Mouse (Mus musculus): ENCODE data around the gene Erich2. TPM values are rescaled to one million over a fixed set of nuclear protein-coding genes. Genes with fewer than 3 reads are reported as not detected.
A peak's percentile ranks its signal among the peaks of the same experiment; 100 is the strongest.

The Erich2 gene
- polyA plus RNA-seq, 1 experiment from 2014 or later, result 5.2 TPM

GRCm38 (mm10) chr2:70562981-70563671 lies 54.5 kb downstream of the Erich2 start:
- H3K9me3 ChIP-seq, result no peaks in the 10 kb centered on the region
- H3K4me3 ChIP-seq, result peak overlapping the region; percentile 36
- peak overlapping the region; percentile 61 for H3K4me2 ChIP-seq
- H3K27ac ChIP-seq, result no peak overlapping the region
- no peaks in the 10 kb centered on the region for H3K36me3 ChIP-seq
- peaks cover 97% of the 10 kb centered on the region for H3K27me3 ChIP-seq
- ATAC-seq (ENCODE audit: insufficient number of reproducible peaks, insufficient read depth, low FRiP score, low TSS enrichment, low read depth), result no peak
- peaks cover 69% of the 10 kb centered on the region for H3K4me1 ChIP-seq
- peak overlapping the region; percentile 11; the same call in 1 of the 2 replicates for H3K9ac ChIP-seq
- WGBS, result under 1% methylated on average over 40 of the region's 40 CpGs

- Histone ChIP-seq H3K9ac (peak overlapping the region; percentile 11; the same call in 1 of the 2 replicates), H3K27ac (no peak overlapping the region), H3K4me2 (peak overlapping the region; percentile 61), H3K4me3 (peak overlapping the region; percentile 36), H3K4me1 (peaks cover 77% of the 10 kb centered on the region), H3K9me3 (no peaks in the 10 kb centered on the region), H3K27me3 (peaks cover 100% of the 10 kb centered on the region), H3K36me3 (no peaks in the 10 kb centered on the region)
- WGBS, result under 1% methylated on average over 38 of the region's 38 CpGs
- no peak for ATAC-seq (ENCODE audit: insufficient number of reproducible peaks, insufficient read depth, low FRiP score, low TSS enrichment, low read depth)
Observed at GRCm38 (mm10) chr2:70563721-70564645, 55.4 kb downstream of the Erich2 start.

GRCm38 (mm10) chr2:70564646-70565315 lies 56.2 kb downstream of the Erich2 start:
- H3K4me3 ChIP-seq, result no peak overlapping the region
- no peak overlapping the region for H3K27ac ChIP-seq
- H3K36me3 ChIP-seq, result no peaks in the 10 kb centered on the region
- peaks cover 100% of the 10 kb centered on the region for H3K27me3 ChIP-seq
- no peaks in the 10 kb centered on the region for H3K9me3 ChIP-seq
- H3K4me1 ChIP-seq, result peaks cover 77% of the 10 kb centered on the region
- 3% methylated on average over 15 of the region's 15 CpGs for WGBS
- no peak for ATAC-seq (ENCODE audit: insufficient number of reproducible peaks, insufficient read depth, low FRiP score, low TSS enrichment, low read depth)
- no peak overlapping the region for H3K4me2 ChIP-seq
- H3K9ac ChIP-seq, result no peak overlapping the region

GRCm38 (mm10) chr2:70565651-70566602 lies 57.3 kb downstream of the Erich2 start:
- peak overlapping the region; percentile 31 for H3K4me3 ChIP-seq
- peaks cover 74% of the 10 kb centered on the region for H3K4me1 ChIP-seq
- H3K27ac ChIP-seq, result no peak overlapping the region
- WGBS, result 4% methylated on average over 30 of the region's 30 CpGs
- no peaks in the 10 kb centered on the region for H3K36me3 ChIP-seq
- ATAC-seq (ENCODE audit: insufficient number of reproducible peaks, insufficient read depth, low FRiP score, low TSS enrichment, low read depth), result no peak
- no peaks in the 10 kb centered on the region for H3K9me3 ChIP-seq
- H3K4me2 ChIP-seq, result peak overlapping the region; percentile 57
- peaks cover 100% of the 10 kb centered on the region for H3K27me3 ChIP-seq
- no peak overlapping the region for H3K9ac ChIP-seq

- no peak for ATAC-seq (ENCODE audit: insufficient number of reproducible peaks, insufficient read depth, low FRiP score, low TSS enrichment, low read depth)
Observed at GRCm38 (mm10) chr2:70566603-70566981, 58.0 kb downstream of the Erich2 start.

DNA sequence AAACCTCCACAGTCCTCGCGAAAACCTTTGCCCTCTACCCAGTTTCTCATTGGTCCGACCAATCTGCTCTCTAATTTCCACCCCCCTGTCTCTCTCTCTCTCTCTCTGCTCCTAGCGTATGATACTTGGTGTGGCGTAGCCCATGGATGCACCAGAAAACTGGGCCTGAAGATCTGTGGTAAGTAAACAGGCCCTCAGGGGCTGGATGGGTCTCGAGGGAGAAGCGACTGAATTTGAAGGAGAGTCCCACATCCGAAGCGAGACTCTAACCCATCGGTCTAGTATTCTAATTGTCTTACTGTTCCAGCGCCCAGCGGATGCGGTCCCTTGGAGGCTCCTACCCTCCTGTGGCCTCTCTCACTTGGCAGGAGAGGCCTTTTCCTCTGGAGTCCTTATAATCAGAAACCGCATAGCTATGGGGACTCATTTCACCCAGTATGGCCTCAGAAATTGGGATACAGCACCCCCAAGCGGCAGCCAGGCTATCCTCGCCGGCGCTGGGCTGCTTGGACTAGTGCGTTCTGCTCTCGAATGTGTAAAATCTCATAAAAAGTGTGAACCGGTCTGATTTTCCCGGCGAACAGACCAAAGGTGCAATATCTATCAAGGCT lies 58.6 kb downstream of the Erich2 start:
- Histone ChIP-seq H3K9ac (no peak overlapping the region), H3K4me3 (peak overlapping the region; percentile 31), H3K9me3 (no peaks in the 10 kb centered on the region), H3K4me2 (peak overlapping the region; percentile 57), H3K27me3 (peaks cover 100% of the 10 kb centered on the region), H3K4me1 (peaks cover 62% of the 10 kb centered on the region), H3K36me3 (no peaks in the 10 kb centered on the region), H3K27ac (no peak overlapping the region)
- no peak for ATAC-seq (ENCODE audit: insufficient number of reproducible peaks, insufficient read depth, low FRiP score, low TSS enrichment, low read depth)
- 2% methylated on average over 23 of the region's 23 CpGs for WGBS

More at GRCm38 (mm10) chr2:70566603-70566981, 58.0 kb downstream of the Erich2 start:
- H3K4me2 ChIP-seq, result peak overlapping the region; percentile 57
- H3K9me3 ChIP-seq, result no peaks in the 10 kb centered on the region
- H3K27me3 ChIP-seq, result peaks cover 100% of the 10 kb centered on the region
- no peaks in the 10 kb centered on the region for H3K36me3 ChIP-seq
- no peak overlapping the region for H3K27ac ChIP-seq
- no peak overlapping the region for H3K9ac ChIP-seq
- H3K4me1 ChIP-seq, result peaks cover 67% of the 10 kb centered on the region
- 2% methylated on average over 18 of the region's 18 CpGs for WGBS
- H3K4me3 ChIP-seq, result peak overlapping the region; percentile 31

- Histone ChIP-seq H3K36me3 (no peaks in the 10 kb centered on the region), H3K27me3 (peaks cover 100% of the 10 kb centered on the region), H3K27ac (no peak overlapping the region), H3K9me3 (no peaks in the 10 kb centered on the region), H3K9ac (no peak overlapping the region), H3K4me3 (peak overlapping the region; percentile 31), H3K4me1 (peaks cover 57% of the 10 kb centered on the region), H3K4me2 (peak overlapping the region; percentile 57)
- ATAC-seq (ENCODE audit: insufficient number of reproducible peaks, insufficient read depth, low FRiP score, low TSS enrichment, low read depth), result no peak
- 1% methylated on average over 12 of the region's 12 CpGs for WGBS
Observed at GRCm38 (mm10) chr2:70567682-70568077, 59.1 kb downstream of the Erich2 start.

GRCm38 (mm10) chr2:70568198-70568941 lies 59.8 kb downstream of the Erich2 start:
- Histone ChIP-seq H3K4me1 (peaks cover 50% of the 10 kb centered on the region), H3K4me3 (peak overlapping the region; percentile 31), H3K27ac (no peak overlapping the region), H3K9ac (peak overlapping the region; percentile 21; the same call in 1 of the 2 replicates), H3K4me2 (peak overlapping the region; percentile 57), H3K27me3 (peaks cover 100% of the 10 kb centered on the region), H3K36me3 (no peaks in the 10 kb centered on the region), H3K9me3 (no peaks in the 10 kb centered on the region)
- no peak for ATAC-seq (ENCODE audit: insufficient number of reproducible peaks, insufficient read depth, low FRiP score, low TSS enrichment, low read depth)
- 1% methylated on average over 34 of the region's 34 CpGs for WGBS

- Histone ChIP-seq H3K9ac (no peak overlapping the region), H3K36me3 (no peaks in the 10 kb centered on the region), H3K27me3 (peaks cover 73% of the 10 kb centered on the region), H3K9me3 (no peaks in the 10 kb centered on the region), H3K4me1 (peaks cover 22% of the 10 kb centered on the region), H3K4me3 (no peak overlapping the region), H3K27ac (no peak overlapping the region), H3K4me2 (no peak overlapping the region)
- ATAC-seq (ENCODE audit: insufficient number of reproducible peaks, insufficient read depth, low FRiP score, low TSS enrichment, low read depth), result no peak
- 68% methylated on average over 4 of the region's 4 CpGs for WGBS
Observed at GRCm38 (mm10) chr2:70571698-70572097, 63.1 kb downstream of the Erich2 start.

DNA sequence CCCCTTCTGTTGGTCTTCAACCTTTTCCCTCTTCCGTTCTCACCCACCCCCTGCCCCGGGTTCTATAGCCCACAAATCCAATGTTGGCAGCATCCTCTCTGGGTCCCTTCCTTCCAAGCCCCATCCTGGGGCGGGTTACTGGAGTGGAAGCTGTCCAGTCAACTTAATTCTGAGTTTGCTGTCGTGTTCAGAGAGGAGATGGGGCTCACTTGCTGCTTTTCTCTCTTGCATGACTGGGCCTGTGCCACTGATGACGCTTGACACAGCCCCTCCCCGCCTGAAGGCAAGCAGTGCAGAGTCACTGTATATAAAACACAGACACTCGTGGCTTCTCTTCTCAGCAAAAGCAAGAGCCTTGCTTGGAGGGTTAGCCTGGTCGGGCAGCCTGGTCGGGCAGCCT lies 63.6 kb downstream of the Erich2 start:
- Histone ChIP-seq H3K4me2 (no peak overlapping the region), H3K36me3 (no peaks in the 10 kb centered on the region), H3K9ac (no peak overlapping the region), H3K27ac (no peak overlapping the region), H3K4me3 (no peak overlapping the region), H3K27me3 (peaks cover 68% of the 10 kb centered on the region), H3K9me3 (no peaks in the 10 kb centered on the region), H3K4me1 (peaks cover 16% of the 10 kb centered on the region)
- ATAC-seq (ENCODE audit: insufficient number of reproducible peaks, insufficient read depth, low FRiP score, low TSS enrichment, low read depth), result no peak
- 41% methylated on average over 9 of the region's 9 CpGs for WGBS

All from embryonic facial prominence, embryonic 13.5 days (tissue).